Comparison of ENCODE assay signal across 8 mouse cellular contexts in genomic region chr16:10873654-10874053, GRCm38 (mm10). TPM values are rescaled to one million over a fixed set of nuclear protein-coding genes. Genes with fewer than 3 reads are reported as not detected.
DNase-seq lines count a peak whose midpoint lies in the region; ATAC-seq lines count a peak whose summit lies in the region.

No protein-coding gene starts in this region.

- peak; percentile 48 for DNase-seq in WW6 (ENCODE audit: low read depth, low spot score)
- peak; percentile 95 to 97 for DNase-seq in cerebellum, postnatal 10 days
- DNase-seq in frontal cortex, postnatal 14 days (ENCODE audit: low spot score in 2 of 2): peak; percentile 67 to 89
- peak; percentile 81 for DNase-seq in hindlimb bud, embryonic 11.5 days (ENCODE audit: extremely low spot score, low read depth, low spot score)
- peak; percentile 80 to 92 for DNase-seq in left cerebral cortex, adult 18-20 months (ENCODE audit: low spot score in 2 of 2)
- peak; percentile 87 to 92 for DNase-seq in right cerebral cortex, adult 2 months (ENCODE audit: low spot score in 2 of 2)
- DNase-seq in urinary bladder, postnatal 14 days (ENCODE audit: low spot score): peak; percentile 85

- ATAC-seq in megakaryocyte progenitor cell, adult 5-6 weeks (replicated peaks; ENCODE audit: poor library complexity): peak; percentile 86

RNA-seq across cellular contexts. Expression of gene Rmi2, which starts 38.8 kb away (rescaled TPM):
- under 1 TPM in 1 of 2 experiments, not detected in 1; 0.16 TPM for total RNA-seq in left cerebral cortex, adult 18-20 months (2021)
- total RNA-seq in megakaryocyte progenitor cell, adult 5-6 weeks (2015): 6.9 and 8.2 TPM in 2 replicates
- 6.0 and 6.9 TPM in 2 replicates for total RNA-seq in megakaryocyte progenitor cell, adult 5-6 weeks (2017)

Comparison
In these comparisons a context has a peak if more than half of its experiments do, and no peak if none do; other contexts are left out.
1. Peak in every context shown above with its lines: DNase-seq and ATAC-seq.
2. RNA of gene Rmi2, which starts 38.8 kb away (total RNA-seq): 6.0 to 8.2 TPM in megakaryocyte progenitor cell, adult 5-6 weeks; 0.16 TPM in left cerebral cortex, adult 18-20 months; every median in the first group is over 4 times any median in the second.